Mouse (Mus musculus) liver, embryonic 14.5 days (tissue): Measurements from ENCODE around the gene Dhx40. TPM values are rescaled to one million over a fixed set of nuclear protein-coding genes. Genes with fewer than 3 reads are reported as not detected.
"Not testable (repeated sequence)": the region's sequence is repeated elsewhere in the genome, so short reads cannot be mapped to it uniquely, and the experiment has no call there.

Experiments
- ATAC-seq: fragments of 200-750 bp; cut with Nextera tagmentation; 2 replicates; pipeline ENCODE4 v1.8.0; 2017; ENCODE audit warnings: moderate number of reproducible peaks, mild to moderate bottlenecking, moderate library complexity; ENCODE audit not compliant: insufficient read depth
- DNase-seq, 3 experiments: peaks; one replicate each; pipeline ENCODE4 v3.0.0-alpha.2; 2012 to 2013; ENCODE audit warnings: low read depth in 3 of 3, low spot score in 3 of 3
- H3K27ac ChIP-seq: fragments of 300-500 bp; sonication (generic); 2 replicates; pipeline ENCODE4 v1.5.1; 2014; ENCODE audit warnings: moderate library complexity, mild to moderate bottlenecking, control low read depth, inconsistent platforms
- H3K27me3 ChIP-seq: fragments of 300-500 bp; sonication (generic); 2 replicates; pipeline ENCODE4 v1.6.1; 2014; ENCODE audit warnings: mild to moderate bottlenecking, low read length, moderate library complexity; ENCODE audit not compliant: control insufficient read depth, insufficient read depth
- H3K36me3 ChIP-seq: fragments of 300-500 bp; sonication (generic); replicated peaks from 2 replicates; pipeline ENCODE4 v1.6.1; 2014; ENCODE audit warnings: low read depth; ENCODE audit not compliant: control insufficient read depth, insufficient read depth
- H3K4me1 ChIP-seq, 2 experiments: fragments of 200-500 bp in 1 of 2; fragments of 300-500 bp in 1 of 2; sonication (generic) in 1 of 2; replicated peaks; 2 replicates each; pipeline ENCODE4 v1.6.1; 2012 to 2014; ENCODE audit warnings: antibody characterized with exemption in 1 of 2, inconsistent platforms in 1 of 2, low read length in 1 of 2; ENCODE audit not compliant: control insufficient read depth in 2 of 2, insufficient read depth in 2 of 2
- H3K4me2 ChIP-seq: fragments of 300-500 bp; sonication (generic); 2 replicates; pipeline ENCODE4 v1.6.1; 2014; ENCODE audit warnings: low read depth, mild to moderate bottlenecking, control low read depth, moderate library complexity
- H3K4me3 ChIP-seq, 2 experiments: fragments of 200-500 bp in 1 of 2; fragments of 300-500 bp in 1 of 2; sonication (generic) in 1 of 2; 2 replicates each; pipeline ENCODE4 v1.5.1; 2012 to 2014; ENCODE audit warnings: low read depth in 2 of 2, low read length in 2 of 2, mild to moderate bottlenecking in 2 of 2, control low read depth in 1 of 2, inconsistent platforms in 1 of 2, moderate library complexity in 1 of 2; ENCODE audit not compliant: insufficient read depth in 1 of 2
- H3K9ac ChIP-seq: fragments of 300-500 bp; sonication (generic); replicated peaks from 2 replicates; pipeline ENCODE4 v1.6.1; 2014; ENCODE audit warnings: mild to moderate bottlenecking, control low read depth, moderate library complexity
- H3K9me3 ChIP-seq: fragments of 300-500 bp; sonication (generic); 2 replicates; pipeline ENCODE4 v1.6.1; 2016; ENCODE audit warnings: low read length, mixed read lengths; ENCODE audit not compliant: control insufficient read depth
- CTCF ChIP-seq: IDR thresholded peaks from 2 replicates; pipeline ENCODE4 v1.5.1; 2016; ENCODE audit warnings: antibody characterized with exemption, low read depth, control low read depth
- EP300 ChIP-seq: IDR thresholded peaks from 2 replicates; pipeline ENCODE4 v1.6.1; 2016; ENCODE audit warnings: antibody characterized with exemption, low read depth
- WGBS: fragments of 180-500 bp; shearing (Covaris S2); extraction: QIAGEN DNeasy Blood & Tissue Kit; methylation state at CpG from one replicate; pipeline ENCODE4 v1.1.7; 2014; ENCODE audit not compliant: insufficient replicate concordance; 5-methylcytosine and 5-hydroxymethylcytosine counted together
- polyA plus RNA-seq, 2 experiments: library from polyadenylated mRNA; depleted of rRNA in 1 of 2; stranded (reverse) in 1 of 2; unstranded in 1 of 2; fragments of >200 nt; fragmentation: Nextera tagmentation in 1 of 2; extraction: Ambion mirVana in 1 of 2; gene quantifications; 2 replicates each; pipeline versions ENCODE4 v1.2.1 to v1.2.3; 2012 to 2014

Dhx40 gene
- polyA plus RNA-seq, 2 experiments, result 3.9 to 8.2 TPM

- H3K27me3 ChIP-seq, result no peaks in the 10 kb centered on the region; the same call in 1 of the 2 replicates
- H3K9ac ChIP-seq, result no peak overlapping the region
- H3K4me2 ChIP-seq, result no peak overlapping the region
- DNase-seq (no peak), ATAC-seq (no peak)
- H3K27ac ChIP-seq, result no peak overlapping the region
- WGBS, result 87% methylated on average over 2 of the region's 2 CpGs
- no peak overlapping the region for H3K4me3 ChIP-seq
- H3K4me1 ChIP-seq, result peaks cover 9% of the 10 kb centered on the region in 2 experiments
- no peak for TF ChIP-seq CTCF
- no peak for TF ChIP-seq EP300
- no peaks in the 10 kb centered on the region for H3K36me3 ChIP-seq
- no peaks in the 10 kb centered on the region for H3K9me3 ChIP-seq
These were observed 3.2 kb upstream of the Dhx40 start for GRCm38 (mm10) chr11:86810572-86811325.

- WGBS, result 60% methylated on average over 4 of the region's 4 CpGs
- H3K27me3 ChIP-seq, result no peaks in the 10 kb centered on the region; the same call in 1 of the 2 replicates
- DNase-seq (no peak), ATAC-seq (no peak)
- H3K4me1 ChIP-seq, result peaks cover 9% of the 10 kb centered on the region in 2 experiments
- no peak overlapping the region for H3K4me2 ChIP-seq
- H3K9me3 ChIP-seq, result no peaks in the 10 kb centered on the region
- no peak overlapping the region for H3K4me3 ChIP-seq
- TF ChIP-seq EP300, result no peak
- TF ChIP-seq CTCF, result no peak
- no peaks in the 10 kb centered on the region for H3K36me3 ChIP-seq
- no peak overlapping the region for H3K27ac ChIP-seq
- H3K9ac ChIP-seq, result no peak overlapping the region
These were observed 2.3 kb upstream of the Dhx40 start for GRCm38 (mm10) chr11:86809828-86810227.

- Histone ChIP-seq H3K4me1 (peaks cover 9% of the 10 kb centered on the region in 2 experiments), H3K36me3 (peaks cover 3% of the 10 kb centered on the region), H3K27ac (peak overlapping the region; percentile 56), H3K9ac (peak overlapping the region; percentile 69), H3K4me3 (peak overlapping the region; percentile 75 to 93), H3K27me3 (no peaks in the 10 kb centered on the region; the same call in 1 of the 2 replicates), H3K9me3 (no peaks in the 10 kb centered on the region), H3K4me2 (peak overlapping the region; percentile 72)
- WGBS, result under 1% methylated on average over 25 of the region's 25 CpGs
- DNase-seq (peak; percentile 49 to 61 (median 54)), ATAC-seq (peak; percentile 64)
- TF ChIP-seq EP300 (no peak), CTCF (no peak)
These were observed 507 bp downstream of the Dhx40 start for GRCm38 (mm10) chr11:86807001-86807477.

- H3K4me2 ChIP-seq, result no peak overlapping the region
- no peak overlapping the region for H3K27ac ChIP-seq
- H3K27me3 ChIP-seq, result no peaks in the 10 kb centered on the region
- TF ChIP-seq CTCF (no peak), EP300 (no peak)
- ATAC-seq (no peak), DNase-seq (no peak)
- WGBS, result 48% methylated on average over 1 of the region's 1 CpGs
- H3K4me1 ChIP-seq, result no peaks in the 10 kb centered on the region
- H3K4me3 ChIP-seq, result no peak overlapping the region
- no peak overlapping the region for H3K9ac ChIP-seq
- no peaks in the 10 kb centered on the region for H3K9me3 ChIP-seq
- peaks cover under 1% of the 10 kb centered on the region; the same call in 1 of the 2 replicates for H3K36me3 ChIP-seq
These were observed 13.4 kb downstream of the Dhx40 start for GRCm38 (mm10) chr11:86794161-86794560.

- DNase-seq, H3K4me2 ChIP-seq, ATAC-seq, H3K4me1 ChIP-seq, H3K27me3 ChIP-seq, H3K9me3 ChIP-seq, H3K4me3 ChIP-seq, H3K9ac ChIP-seq, H3K27ac ChIP-seq, H3K36me3 ChIP-seq: not testable (repeated sequence)
- WGBS, result 81% methylated on average over 5 of the region's 5 CpGs
These were observed 20.1 kb downstream of the Dhx40 start for GRCm38 (mm10) chr11:86787436-86787835.
